Mouse (Mus musculus): ENCODE measurements around the gene Dhx15. TPM values are rescaled to one million over a fixed set of nuclear protein-coding genes. Genes with fewer than 3 reads are reported as not detected.
"Not testable (repeated sequence)": the region's sequence is repeated elsewhere in the genome, so short reads cannot be mapped to it uniquely, and the experiment has no call there.

Dhx15 gene
- 76.8 and 80.0 TPM in 2 replicates for polyA plus RNA-seq (2014; fragmentation: Nextera tagmentation; extraction: Ambion mirVana)

- DNase-seq (ENCODE audit: low spot score) (peak; percentile 91), ATAC-seq (replicated peaks; ENCODE audit: low FRiP score) (peak; percentile 96)
- peak within 1 kb of the TSS; percentile 96 for H3K9ac ChIP-seq (ENCODE audit: low read depth, low read length)
- peak within 1 kb of the TSS; percentile 89 for H3K4me2 ChIP-seq
- H3K4me3 ChIP-seq (ENCODE audit: low read depth, low read length) = peak within 1 kb of the TSS; percentile 88
- peaks cover 13% of the 10 kb centered on the region for H3K4me1 ChIP-seq (replicated peaks; ENCODE audit: control insufficient read depth, insufficient read depth, low read length)
- 1% methylated on average over 53 of the region's 53 CpGs for WGBS
- H3K36me3 ChIP-seq (ENCODE audit: control insufficient read depth, insufficient read depth, low read length) = no peaks in the 10 kb centered on the region
- H3K9me3 ChIP-seq (ENCODE audit: control insufficient read depth, low read length) = no peaks in the 10 kb centered on the region
- peak within 1 kb of the TSS; percentile 86 for H3K27ac ChIP-seq (ENCODE audit: low read depth, low read length)
- no peaks in the 10 kb centered on the region for H3K27me3 ChIP-seq (replicated peaks; ENCODE audit: control insufficient read depth, insufficient read depth, low read length)
These were observed at the start of gene Dhx15 for GRCm38 (mm10) chr5:52190371-52191179. Gene Dhx15, minus strand, starts transcription at chr5:52190514.

GRCm38 (mm10) chr5:52238877-52239276 is 48.6 kb upstream of the Dhx15 start:
- Histone ChIP-seq H3K36me3 (ENCODE audit: control insufficient read depth, insufficient read depth, low read length) (no peaks in the 10 kb centered on the region), H3K4me2 (no peak overlapping the region), H3K9ac (ENCODE audit: low read depth, low read length) (no peak overlapping the region), H3K4me3 (ENCODE audit: low read depth, low read length) (no peak overlapping the region), H3K27me3 (replicated peaks; ENCODE audit: control insufficient read depth, insufficient read depth, low read length) (no peaks in the 10 kb centered on the region), H3K27ac (ENCODE audit: low read depth, low read length) (no peak overlapping the region), H3K4me1 (replicated peaks; ENCODE audit: control insufficient read depth, insufficient read depth, low read length) (no peaks in the 10 kb centered on the region), H3K9me3 (ENCODE audit: control insufficient read depth, low read length) (no peaks in the 10 kb centered on the region)
- 84% methylated on average over 5 of the region's 5 CpGs for WGBS
- DNase-seq (ENCODE audit: low spot score) (no peak), ATAC-seq (replicated peaks; ENCODE audit: low FRiP score) (no peak)

GRCm38 (mm10) chr5:52237956-52238735 is 47.8 kb upstream of the Dhx15 start:
- no peak overlapping the region for H3K27ac ChIP-seq (ENCODE audit: low read depth, low read length)
- no peaks in the 10 kb centered on the region for H3K36me3 ChIP-seq (ENCODE audit: control insufficient read depth, insufficient read depth, low read length)
- DNase-seq (ENCODE audit: low spot score) (no peak), ATAC-seq (replicated peaks; ENCODE audit: low FRiP score) (no peak)
- 69% methylated on average over 8 of the region's 8 CpGs for WGBS
- no peak overlapping the region for H3K4me2 ChIP-seq
- no peak overlapping the region for H3K4me3 ChIP-seq (ENCODE audit: low read depth, low read length)
- H3K9ac ChIP-seq (ENCODE audit: low read depth, low read length) = no peak overlapping the region
- no peaks in the 10 kb centered on the region for H3K4me1 ChIP-seq (replicated peaks; ENCODE audit: control insufficient read depth, insufficient read depth, low read length)
- H3K27me3 ChIP-seq (replicated peaks; ENCODE audit: control insufficient read depth, insufficient read depth, low read length) = no peaks in the 10 kb centered on the region
- no peaks in the 10 kb centered on the region for H3K9me3 ChIP-seq (ENCODE audit: control insufficient read depth, low read length)

- not testable (repeated sequence) for DNase-seq (ENCODE audit: low spot score); H3K9me3 ChIP-seq (ENCODE audit: control insufficient read depth, low read length); H3K27me3 ChIP-seq (replicated peaks; ENCODE audit: control insufficient read depth, insufficient read depth, low read length); H3K4me3 ChIP-seq (ENCODE audit: low read depth, low read length); H3K9ac ChIP-seq (ENCODE audit: low read depth, low read length); H3K27ac ChIP-seq (ENCODE audit: low read depth, low read length); H3K36me3 ChIP-seq (ENCODE audit: control insufficient read depth, insufficient read depth, low read length); H3K4me1 ChIP-seq (replicated peaks; ENCODE audit: control insufficient read depth, insufficient read depth, low read length); H3K4me2 ChIP-seq; ATAC-seq (replicated peaks; ENCODE audit: low FRiP score)
- 92% methylated on average over 5 of the region's 6 CpGs for WGBS
These were observed 46.3 kb upstream of the Dhx15 start for GRCm38 (mm10) chr5:52236585-52236984.

- no peak for DNase-seq (ENCODE audit: low spot score)
- Histone ChIP-seq H3K4me2 (no peak overlapping the region), H3K27ac (ENCODE audit: low read depth, low read length) (no peak overlapping the region), H3K9me3 (ENCODE audit: control insufficient read depth, low read length) (no peaks in the 10 kb centered on the region), H3K36me3 (ENCODE audit: control insufficient read depth, insufficient read depth, low read length) (no peaks in the 10 kb centered on the region), H3K27me3 (replicated peaks; ENCODE audit: control insufficient read depth, insufficient read depth, low read length) (no peaks in the 10 kb centered on the region), H3K4me1 (replicated peaks; ENCODE audit: control insufficient read depth, insufficient read depth, low read length) (no peaks in the 10 kb centered on the region), H3K4me3 (ENCODE audit: low read depth, low read length) (no peak overlapping the region), H3K9ac (ENCODE audit: low read depth, low read length) (no peak overlapping the region)
- ATAC-seq (replicated peaks; ENCODE audit: low FRiP score) = no peak
- 68% methylated on average over 7 of the region's 7 CpGs for WGBS
These were observed 44.3 kb upstream of the Dhx15 start for GRCm38 (mm10) chr5:52234570-52234969.

GRCm38 (mm10) chr5:52233891-52234290 is 43.6 kb upstream of the Dhx15 start:
- DNase-seq (ENCODE audit: low spot score) (no peak), ATAC-seq (replicated peaks; ENCODE audit: low FRiP score) (no peak)
- H3K27me3 ChIP-seq (replicated peaks; ENCODE audit: control insufficient read depth, insufficient read depth, low read length) = no peaks in the 10 kb centered on the region
- H3K4me1 ChIP-seq (replicated peaks; ENCODE audit: control insufficient read depth, insufficient read depth, low read length) = no peaks in the 10 kb centered on the region
- WGBS = 61% methylated on average over 2 of the region's 2 CpGs
- H3K27ac ChIP-seq (ENCODE audit: low read depth, low read length) = no peak overlapping the region
- H3K9ac ChIP-seq (ENCODE audit: low read depth, low read length) = no peak overlapping the region
- H3K4me3 ChIP-seq (ENCODE audit: low read depth, low read length) = no peak overlapping the region
- no peaks in the 10 kb centered on the region for H3K36me3 ChIP-seq (ENCODE audit: control insufficient read depth, insufficient read depth, low read length)
- H3K4me2 ChIP-seq = no peak overlapping the region
- H3K9me3 ChIP-seq (ENCODE audit: control insufficient read depth, low read length) = no peaks in the 10 kb centered on the region

GRCm38 (mm10) chr5:52232611-52233010 is 42.3 kb upstream of the Dhx15 start:
- ATAC-seq (replicated peaks; ENCODE audit: low FRiP score) (no peak), DNase-seq (ENCODE audit: low spot score) (no peak)
- Histone ChIP-seq H3K36me3 (ENCODE audit: control insufficient read depth, insufficient read depth, low read length) (no peaks in the 10 kb centered on the region), H3K27me3 (replicated peaks; ENCODE audit: control insufficient read depth, insufficient read depth, low read length) (no peaks in the 10 kb centered on the region), H3K4me1 (replicated peaks; ENCODE audit: control insufficient read depth, insufficient read depth, low read length) (no peaks in the 10 kb centered on the region), H3K4me2 (no peak overlapping the region), H3K27ac (ENCODE audit: low read depth, low read length) (no peak overlapping the region), H3K9me3 (ENCODE audit: control insufficient read depth, low read length) (no peaks in the 10 kb centered on the region), H3K4me3 (ENCODE audit: low read depth, low read length) (no peak overlapping the region), H3K9ac (ENCODE audit: low read depth, low read length) (no peak overlapping the region)
- 71% methylated on average over 2 of the region's 2 CpGs for WGBS

GRCm38 (mm10) chr5:52232199-52232598 is 41.9 kb upstream of the Dhx15 start:
- Histone ChIP-seq H3K4me3 (ENCODE audit: low read depth, low read length) (no peak overlapping the region), H3K27ac (ENCODE audit: low read depth, low read length) (no peak overlapping the region), H3K36me3 (ENCODE audit: control insufficient read depth, insufficient read depth, low read length) (no peaks in the 10 kb centered on the region), H3K4me2 (no peak overlapping the region), H3K27me3 (replicated peaks; ENCODE audit: control insufficient read depth, insufficient read depth, low read length) (no peaks in the 10 kb centered on the region), H3K9me3 (ENCODE audit: control insufficient read depth, low read length) (no peaks in the 10 kb centered on the region), H3K4me1 (replicated peaks; ENCODE audit: control insufficient read depth, insufficient read depth, low read length) (no peaks in the 10 kb centered on the region), H3K9ac (ENCODE audit: low read depth, low read length) (no peak overlapping the region)
- 53% methylated on average over 2 of the region's 2 CpGs for WGBS
- DNase-seq (ENCODE audit: low spot score) (no peak), ATAC-seq (replicated peaks; ENCODE audit: low FRiP score) (no peak)
